Mouse (Mus musculus) myocyte (in vitro differentiated cells): ENCODE measurements around the gene Rad23a.

ENCODE experiments used
- CEBPB ChIP-seq: IDR thresholded peaks from 2 replicates; pipeline ENCODE4 v1.6.1; 2011; ENCODE audit warnings: mild to moderate bottlenecking, moderate library complexity; ENCODE audit not compliant: poor library complexity, insufficient read depth, severe bottlenecking
- MYOD1 ChIP-seq, 3 experiments: IDR thresholded peaks; one replicate each; pipeline ENCODE4 v1.6.1; 2011; ENCODE audit warnings: control low read depth in 2 of 3, low read depth in 2 of 3, mild to moderate bottlenecking in 2 of 3, moderate library complexity in 1 of 3; ENCODE audit not compliant: insufficient read length in 2 of 3, control insufficient read depth in 1 of 3
- POLR2A ChIP-seq: IDR thresholded peaks from one replicate; pipeline ENCODE4 v1.6.1; 2011; ENCODE audit warnings: low read depth, mild to moderate bottlenecking, control low read depth, moderate library complexity; ENCODE audit not compliant: insufficient read length
- TCF12 ChIP-seq: IDR thresholded peaks from one replicate; pipeline ENCODE4 v1.6.1; 2011; ENCODE audit warnings: mild to moderate bottlenecking, control low read depth; ENCODE audit not compliant: poor library complexity, insufficient read depth, severe bottlenecking
- USF1 ChIP-seq: IDR thresholded peaks from one replicate; pipeline ENCODE4 v1.6.1; 2011; ENCODE audit warnings: low read depth, mild to moderate bottlenecking, control low read depth, moderate library complexity

- TF ChIP-seq POLR2A (no peak), TCF12 (no peak), USF1 (no peak), CEBPB (no peak), MYOD1 (IDR thresholded peaks at IDR 0.05; ENCODE audit: control insufficient read depth in 1 of 3, insufficient read length in 2 of 3, low read depth in 2 of 3) (no peak)
Measured at GRCm38 (mm10) chr8:84793791-84794485, 46.5 kb downstream of the Rad23a start.
